Mouse (Mus musculus): ENCODE measurements at regions not wholly inside any gene's neighbourhood (a gene's known extent, or its start where the extent isn't known, plus 50 kb on each side); places are given as distances from the start of the nearest gene placed in this dataset.

- TF ChIP-seq CTCF (IDR thresholded peaks at IDR 0.05; ENCODE audit: control insufficient read depth, insufficient read depth, insufficient replicate concordance, low read depth, low read length) (no peak), POLR2A (IDR thresholded peaks at IDR 0.05; ENCODE audit: control insufficient read depth, low read depth, low read length) (no peak)
Measured at GRCm38 (mm10) chr13:47921044-47921443, 340.0 kb upstream of the Id4 start.
